Mouse (Mus musculus) hindbrain, postnatal 0 days (tissue): ENCODE measurements around the gene Ndufc2. TPM values are rescaled to one million over a fixed set of nuclear protein-coding genes. Genes with fewer than 3 reads are reported as not detected.

Experiments
- ATAC-seq: fragments of 200-750 bp; cut with Nextera tagmentation; 2 replicates; pipeline ENCODE4 v1.8.0; 2017; ENCODE audit warnings: mild to moderate bottlenecking, moderate TSS enrichment, moderate library complexity
- DNase-seq: peaks from one replicate; pipeline ENCODE4 v3.0.0-alpha.2; 2015; ENCODE audit warnings: low spot score
- H3K27ac ChIP-seq: fragments of 300-500 bp; sonication (generic); 2 replicates; pipeline ENCODE4 v1.5.1; 2014; ENCODE audit warnings: mild to moderate bottlenecking
- H3K27me3 ChIP-seq: fragments of 300-500 bp; sonication (generic); 2 replicates; pipeline ENCODE4 v1.6.1; 2014; ENCODE audit warnings: low read length, mixed read lengths; ENCODE audit not compliant: insufficient read depth
- H3K36me3 ChIP-seq: fragments of 300-500 bp; sonication (generic); 2 replicates; pipeline ENCODE4 v1.6.1; 2014; ENCODE audit warnings: low read length, mixed read lengths; ENCODE audit not compliant: insufficient read depth
- H3K4me1 ChIP-seq: fragments of 300-500 bp; sonication (generic); 2 replicates; pipeline ENCODE4 v1.6.1; 2014; ENCODE audit warnings: antibody characterized with exemption, low read length, mixed read lengths; ENCODE audit not compliant: insufficient read depth
- H3K4me2 ChIP-seq: fragments of 300-500 bp; sonication (generic); 2 replicates; pipeline ENCODE4 v1.6.1; 2014; ENCODE audit warnings: low read depth, mild to moderate bottlenecking, low read length, moderate library complexity, mixed read lengths
- H3K4me3 ChIP-seq: fragments of 300-500 bp; sonication (generic); 2 replicates; pipeline ENCODE4 v1.5.1; 2014; ENCODE audit warnings: low read length
- H3K9ac ChIP-seq: fragments of 300-500 bp; sonication (generic); replicated peaks from 2 replicates; pipeline ENCODE4 v1.6.1; 2014; ENCODE audit warnings: mild to moderate bottlenecking, low read length, moderate library complexity, mixed read lengths
- H3K9me3 ChIP-seq: fragments of 300-500 bp; sonication (generic); 2 replicates; pipeline ENCODE4 v1.6.1; 2016; ENCODE audit warnings: low read length, mixed read lengths
- CTCF ChIP-seq: IDR thresholded peaks from 2 replicates; pipeline ENCODE4 v1.5.1; 2016; ENCODE audit warnings: antibody characterized with exemption, control low read depth, low read depth
- WGBS: fragments of 180-500 bp; shearing (Covaris S2); extraction: QIAGEN DNeasy Blood & Tissue Kit; methylation state at CpG from one replicate; pipeline ENCODE4 v1.1.7; 2014; 5-methylcytosine and 5-hydroxymethylcytosine counted together
- polyA plus RNA-seq: library from polyadenylated mRNA; unstranded; fragments of >200 nt; fragmentation: Nextera tagmentation; extraction: Ambion mirVana; gene quantifications from 2 replicates; pipeline ENCODE4 v1.2.1, GENCODE M21; 2015
- total RNA-seq: library from RNA; depleted of rRNA; stranded (reverse); fragments of >200 nt; gene quantifications from 2 replicates; pipeline ENCODE4 v1.2.3, GENCODE M21; 2014

Gene Ndufc2
- total and polyA plus RNA-seq, 2 experiments from 2014 or later, result 423 to 697 TPM

DNA sequence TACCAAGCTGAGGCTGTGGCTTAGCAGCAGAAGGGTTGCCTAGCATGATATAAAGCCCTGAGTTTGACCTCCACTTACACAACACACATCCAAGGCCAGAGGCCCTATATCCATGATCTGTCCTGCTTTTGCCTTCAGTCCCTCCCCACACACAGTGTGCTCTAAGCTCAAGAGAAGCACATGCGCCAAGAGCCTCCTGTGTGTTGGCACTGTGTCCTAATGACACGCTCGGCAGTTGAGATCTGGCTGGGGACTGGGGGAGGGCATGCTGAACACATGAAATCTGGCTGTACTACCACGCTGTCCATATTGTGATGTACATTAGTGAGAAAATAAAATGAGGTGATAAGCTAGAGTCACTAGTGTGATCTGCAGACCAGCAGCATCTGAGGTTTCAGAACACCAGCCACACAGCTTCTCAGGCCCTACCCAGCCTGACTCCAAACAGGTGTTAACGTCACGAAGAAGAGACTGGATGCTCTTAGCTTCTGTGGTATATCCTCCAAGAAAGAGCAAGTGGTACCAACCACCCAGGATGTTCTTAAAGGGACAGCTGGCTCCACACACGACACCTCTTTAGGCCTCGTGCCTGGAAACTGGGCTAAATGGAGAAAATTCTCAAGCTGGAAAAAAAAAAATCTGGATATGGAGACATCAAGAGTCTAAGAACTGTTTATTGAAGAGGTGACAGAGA lies 21.3 kb downstream of the Ndufc2 start:
- no peaks in the 10 kb centered on the region for H3K36me3 ChIP-seq
- H3K4me1 ChIP-seq, result peaks cover 8% of the 10 kb centered on the region
- no peak overlapping the region for H3K4me2 ChIP-seq
- WGBS, result 57% methylated on average over 8 of the region's 8 CpGs
- H3K9ac ChIP-seq, result no peak overlapping the region
- DNase-seq, result peak; percentile 69
- H3K4me3 ChIP-seq, result no peak overlapping the region
- H3K27ac ChIP-seq, result 0 out of 2 replicates have a peak overlapping the region, but pooled peaks have one; percentile 15
- no peak for TF ChIP-seq CTCF
- peak; percentile 33; the same call in 1 of the 2 replicates for ATAC-seq
- H3K9me3 ChIP-seq, result no peaks in the 10 kb centered on the region
- H3K27me3 ChIP-seq, result no peaks in the 10 kb centered on the region

GRCm38 (mm10) chr7:97423754-97424153 lies 24.0 kb downstream of the Ndufc2 start:
- H3K4me2 ChIP-seq, result no peak overlapping the region
- H3K9ac ChIP-seq, result no peak overlapping the region
- no peak for DNase-seq
- H3K4me1 ChIP-seq, result peaks cover 7% of the 10 kb centered on the region; the same call in 1 of the 2 replicates
- 62% methylated on average over 5 of the region's 5 CpGs for WGBS
- no peak for ATAC-seq
- no peak overlapping the region for H3K4me3 ChIP-seq
- H3K9me3 ChIP-seq, result no peaks in the 10 kb centered on the region
- H3K27me3 ChIP-seq, result no peaks in the 10 kb centered on the region
- no peak overlapping the region for H3K27ac ChIP-seq
- no peak for TF ChIP-seq CTCF
- no peaks in the 10 kb centered on the region for H3K36me3 ChIP-seq

DNA sequence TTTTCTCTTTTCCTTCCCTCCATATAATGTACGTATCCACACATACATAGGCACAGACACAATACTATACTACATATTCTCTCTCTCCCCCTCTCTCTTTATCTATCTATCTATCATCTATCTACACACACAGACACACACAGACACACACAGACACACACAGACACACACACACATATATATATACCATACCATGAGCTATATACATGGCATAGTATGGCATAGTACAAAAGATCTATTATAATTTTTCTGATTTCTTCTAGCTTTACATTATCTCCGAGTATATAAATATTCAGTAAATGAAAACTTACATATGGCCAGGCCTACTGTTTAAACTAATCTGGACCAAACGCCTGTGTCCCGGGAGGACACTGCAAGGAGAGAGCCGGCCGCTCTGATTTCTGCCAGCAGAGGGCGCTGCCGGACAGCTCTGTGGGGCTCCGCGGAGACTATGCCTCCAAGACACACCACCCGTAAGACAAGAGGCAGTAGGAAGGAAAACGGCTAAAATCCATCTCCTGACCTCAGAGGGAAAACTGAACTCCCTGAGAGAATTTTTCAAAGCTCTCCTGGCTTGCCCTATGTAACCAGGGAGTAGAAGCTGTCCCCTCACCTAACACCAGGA lies 24.9 kb downstream of the Ndufc2 start:
- H3K27ac ChIP-seq, result no peak overlapping the region
- DNase-seq (peak; percentile 93), ATAC-seq (peak; percentile 85)
- no peaks in the 10 kb centered on the region for H3K36me3 ChIP-seq
- no peak overlapping the region for H3K4me2 ChIP-seq
- H3K4me3 ChIP-seq, result no peak overlapping the region
- peaks cover 7% of the 10 kb centered on the region for H3K4me1 ChIP-seq
- H3K9me3 ChIP-seq, result no peaks in the 10 kb centered on the region
- WGBS, result 9% methylated on average over 12 of the region's 12 CpGs
- H3K27me3 ChIP-seq, result no peaks in the 10 kb centered on the region
- H3K9ac ChIP-seq, result no peak overlapping the region
- TF ChIP-seq CTCF, result peak; percentile 97

DNA sequence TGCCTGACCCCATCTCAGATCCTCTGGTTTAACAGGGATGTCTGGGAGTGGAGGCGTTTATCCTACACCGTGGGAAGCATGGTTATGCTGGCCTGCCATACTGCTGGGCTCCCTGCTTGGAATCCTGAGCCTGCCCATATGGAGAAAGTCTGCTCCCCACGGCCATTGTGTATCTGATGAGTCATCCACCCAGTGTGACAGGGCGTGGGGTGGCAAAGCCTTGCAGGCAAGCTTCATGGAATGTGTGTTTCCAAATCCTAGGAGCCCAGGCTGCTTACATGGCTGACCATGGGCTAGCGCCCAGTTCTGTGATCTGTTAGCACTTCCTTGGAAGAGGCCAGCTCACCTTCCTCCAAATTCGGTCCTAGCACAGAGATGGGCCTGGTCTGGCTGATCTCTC lies 26.8 kb downstream of the Ndufc2 start:
- TF ChIP-seq CTCF, result no peak
- DNase-seq, result no peak
- H3K4me1 ChIP-seq, result peaks cover 6% of the 10 kb centered on the region
- H3K36me3 ChIP-seq, result no peaks in the 10 kb centered on the region
- WGBS, result 63% methylated on average over 6 of the region's 6 CpGs
- no peak overlapping the region for H3K27ac ChIP-seq
- no peak overlapping the region for H3K4me3 ChIP-seq
- H3K4me2 ChIP-seq, result no peak overlapping the region
- H3K9ac ChIP-seq, result no peak overlapping the region
- no peaks in the 10 kb centered on the region for H3K27me3 ChIP-seq
- H3K9me3 ChIP-seq, result no peaks in the 10 kb centered on the region
- ATAC-seq, result no peak

- H3K36me3 ChIP-seq, result no peaks in the 10 kb centered on the region
- H3K9ac ChIP-seq, result no peak overlapping the region
- 0 out of 2 replicates have a peak overlapping the region, but pooled peaks have one; percentile 16 for H3K27ac ChIP-seq
- no peak overlapping the region for H3K4me3 ChIP-seq
- no peak for DNase-seq
- ATAC-seq, result no peak
- no peaks in the 10 kb centered on the region for H3K9me3 ChIP-seq
- TF ChIP-seq CTCF, result no peak
- H3K4me2 ChIP-seq, result no peak overlapping the region
- peaks cover 6% of the 10 kb centered on the region for H3K4me1 ChIP-seq
- H3K27me3 ChIP-seq, result no peaks in the 10 kb centered on the region
- 61% methylated on average over 6 of the region's 6 CpGs for WGBS
These were observed 27.5 kb downstream of the Ndufc2 start for GRCm38 (mm10) chr7:97427296-97427695.

DNA sequence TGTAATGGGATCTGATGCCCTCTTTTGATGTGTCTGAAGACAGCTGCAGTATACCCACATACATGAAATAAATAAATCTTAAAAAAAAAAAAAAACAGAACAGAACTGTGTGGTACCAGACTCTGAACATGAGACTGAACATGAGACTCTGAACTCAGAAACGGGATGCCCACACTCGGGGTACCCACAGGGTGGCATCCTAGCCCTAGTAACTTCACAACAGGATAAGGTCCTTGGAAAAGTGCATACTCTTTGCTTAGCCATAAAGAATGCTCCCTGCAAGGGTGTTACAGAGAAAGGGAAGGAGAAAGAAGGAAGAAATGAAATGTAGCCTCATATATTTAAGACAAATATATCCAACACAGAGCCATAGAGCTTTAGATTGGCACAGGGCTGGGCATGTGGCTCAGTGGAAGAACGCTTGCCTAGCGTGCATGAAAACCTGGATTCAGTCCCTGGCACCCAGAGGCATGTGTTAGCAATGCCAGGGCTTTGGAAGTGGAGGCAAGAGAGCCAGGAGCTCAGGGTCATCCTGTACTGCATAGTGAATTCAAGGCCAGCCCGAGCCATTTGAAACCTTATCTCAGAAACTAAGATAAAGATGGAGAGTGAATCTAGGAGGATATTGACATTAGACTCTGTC lies 28.1 kb downstream of the Ndufc2 start:
- no peak overlapping the region for H3K9ac ChIP-seq
- ATAC-seq, result peak; percentile 55; the same call in 1 of the 2 replicates
- no peaks in the 10 kb centered on the region for H3K27me3 ChIP-seq
- H3K4me3 ChIP-seq, result no peak overlapping the region
- H3K27ac ChIP-seq, result 0 out of 2 replicates have a peak overlapping the region, but pooled peaks have one; percentile 16
- peak; percentile 50 for TF ChIP-seq CTCF
- peaks cover 6% of the 10 kb centered on the region for H3K4me1 ChIP-seq
- no peaks in the 10 kb centered on the region for H3K9me3 ChIP-seq
- no peaks in the 10 kb centered on the region for H3K36me3 ChIP-seq
- no peak overlapping the region for H3K4me2 ChIP-seq
- DNase-seq, result peak; percentile 73
- 50% methylated on average over 5 of the region's 5 CpGs for WGBS
